Mouse (Mus musculus): ENCODE results near the gene 4930539E08Rik. TPM values are rescaled to one million over a fixed set of nuclear protein-coding genes. Genes with fewer than 3 reads are reported as not detected.
A peak's percentile ranks its signal among the peaks of the same experiment; 100 is the strongest.

Gene 4930539E08Rik
- total RNA-seq, 2 experiments from 2014 or later = 0.09 TPM; not detected in 1

DNA sequence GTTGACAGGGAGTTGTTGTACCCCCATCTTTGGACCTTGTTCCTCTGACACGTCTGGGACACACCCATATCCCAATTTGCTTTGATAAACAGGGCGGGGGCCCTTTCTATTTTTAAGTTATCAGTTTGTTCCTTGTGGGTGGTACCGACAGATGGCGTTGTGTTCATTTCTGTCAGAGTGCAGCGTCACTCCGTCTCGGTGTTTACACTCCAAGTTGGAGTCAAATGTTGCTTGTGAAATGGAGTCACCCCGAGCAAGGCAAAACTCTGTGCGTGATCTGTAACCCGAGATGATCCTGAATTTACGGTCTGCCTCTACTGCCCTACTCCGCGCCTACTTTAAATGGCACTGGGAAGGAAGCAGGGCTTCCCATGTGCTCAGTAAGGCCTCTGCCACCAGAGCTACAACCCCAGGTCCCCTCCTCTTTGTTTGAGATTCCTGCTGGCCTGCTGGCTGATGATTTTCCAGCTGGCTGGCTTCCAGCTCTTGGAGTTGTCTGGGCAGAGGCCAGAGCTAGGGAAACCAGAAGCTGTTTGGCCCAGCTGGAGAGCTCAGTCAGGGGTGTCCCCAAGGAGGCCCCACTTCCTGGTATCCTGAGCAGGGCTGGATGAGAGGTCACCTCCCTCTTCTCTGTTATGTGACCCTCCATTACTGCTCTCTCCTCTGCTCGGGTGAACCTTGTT lies 15.4 kb upstream of the 4930539E08Rik start:
- DNase-seq = peak; percentile 96

DNA sequence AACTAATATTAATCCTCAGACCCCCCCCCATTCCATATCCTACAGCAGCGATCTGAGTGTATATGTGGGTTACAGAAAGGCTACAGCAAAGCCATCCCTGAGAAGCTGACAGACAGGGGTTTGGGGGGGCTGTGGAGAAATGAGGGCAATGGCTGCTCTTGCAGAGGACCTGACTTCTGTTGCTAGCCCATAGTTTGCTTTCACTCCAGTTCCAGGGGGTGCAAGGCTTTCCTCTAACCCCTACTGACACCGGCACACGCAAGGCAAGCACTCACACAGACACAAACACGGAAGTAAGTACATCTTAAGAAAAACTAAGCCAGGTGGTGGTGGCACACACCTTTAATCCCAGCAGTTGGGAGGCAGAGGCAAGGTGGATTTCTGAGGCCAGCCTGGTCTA lies 14.2 kb upstream of the 4930539E08Rik start:
- no peak for DNase-seq

DNA sequence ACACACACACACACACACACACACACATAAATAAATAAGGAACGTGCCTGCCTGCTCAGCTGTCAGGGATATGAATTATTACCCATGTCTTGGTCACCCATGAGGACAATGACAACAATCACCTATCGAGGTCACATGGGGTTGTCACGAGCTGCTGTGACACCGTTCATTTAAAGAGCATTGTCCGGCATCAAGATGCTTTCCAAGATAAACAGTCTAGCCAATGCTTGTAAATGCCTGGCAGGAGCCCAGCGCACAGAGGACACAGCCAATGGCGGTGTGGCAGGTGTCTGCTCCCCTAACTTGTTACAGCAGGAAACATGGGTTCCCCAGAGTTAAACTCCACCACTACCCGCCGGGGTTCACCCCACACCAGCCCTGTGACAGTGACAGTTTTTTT lies 12.9 kb upstream of the 4930539E08Rik start:
- no peak for DNase-seq

DNA sequence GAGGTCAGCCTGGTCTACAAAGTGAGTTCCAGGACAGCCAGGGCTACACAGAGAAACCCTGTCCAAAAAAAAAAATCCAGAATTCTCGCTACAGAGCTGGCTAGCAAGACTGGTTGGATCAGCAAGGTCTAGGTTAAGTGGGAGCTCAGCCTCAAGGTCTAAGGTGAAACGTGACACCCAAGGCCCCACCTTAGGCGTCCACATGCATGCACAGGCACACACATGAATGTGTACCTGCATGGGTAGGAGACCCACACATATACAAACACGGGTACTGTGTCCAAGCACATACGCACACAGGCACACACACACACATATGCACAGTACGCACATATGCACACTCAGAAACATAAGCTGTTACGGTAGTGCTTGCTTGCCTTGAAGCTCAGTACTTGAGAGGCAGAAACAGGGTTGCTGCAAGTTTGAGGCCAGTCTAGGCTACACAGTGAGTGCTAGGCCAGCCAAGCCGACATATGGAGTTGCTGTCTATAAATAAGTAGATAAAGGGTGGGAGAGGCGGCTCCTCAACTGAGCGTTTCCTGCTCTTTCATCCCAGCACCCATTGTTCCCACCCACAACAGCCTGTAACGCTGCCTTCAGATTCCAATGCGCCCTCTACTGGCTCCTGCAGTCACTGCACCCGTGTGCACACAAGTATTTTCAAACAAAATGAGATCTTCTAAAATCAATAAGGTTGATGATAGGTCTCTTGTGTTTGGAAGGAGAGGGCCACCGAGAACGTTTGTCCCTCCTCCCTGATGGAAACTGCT lies 11.9 kb upstream of the 4930539E08Rik start:
- DNase-seq = peak; percentile 61

DNA sequence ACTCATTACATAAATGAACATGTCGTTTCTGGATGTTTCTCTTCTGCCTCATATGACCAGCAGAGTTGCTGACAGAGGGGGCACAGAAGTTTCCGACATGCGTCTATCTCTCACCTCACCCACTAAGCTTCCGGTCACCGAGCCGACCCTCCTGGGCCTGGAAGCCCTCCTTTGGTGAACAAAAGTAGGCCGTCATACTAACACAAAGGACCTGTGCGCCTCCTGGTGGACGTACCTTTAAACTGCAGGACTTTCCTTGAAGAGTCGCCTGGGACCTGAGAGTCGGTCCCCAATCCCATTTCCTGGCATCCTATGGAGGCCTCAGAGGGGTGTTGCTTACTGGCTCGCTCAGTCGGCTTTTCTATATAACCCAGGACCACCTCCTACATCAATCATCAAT lies 11.3 kb upstream of the 4930539E08Rik start:
- DNase-seq = peak; percentile 82

DNA sequence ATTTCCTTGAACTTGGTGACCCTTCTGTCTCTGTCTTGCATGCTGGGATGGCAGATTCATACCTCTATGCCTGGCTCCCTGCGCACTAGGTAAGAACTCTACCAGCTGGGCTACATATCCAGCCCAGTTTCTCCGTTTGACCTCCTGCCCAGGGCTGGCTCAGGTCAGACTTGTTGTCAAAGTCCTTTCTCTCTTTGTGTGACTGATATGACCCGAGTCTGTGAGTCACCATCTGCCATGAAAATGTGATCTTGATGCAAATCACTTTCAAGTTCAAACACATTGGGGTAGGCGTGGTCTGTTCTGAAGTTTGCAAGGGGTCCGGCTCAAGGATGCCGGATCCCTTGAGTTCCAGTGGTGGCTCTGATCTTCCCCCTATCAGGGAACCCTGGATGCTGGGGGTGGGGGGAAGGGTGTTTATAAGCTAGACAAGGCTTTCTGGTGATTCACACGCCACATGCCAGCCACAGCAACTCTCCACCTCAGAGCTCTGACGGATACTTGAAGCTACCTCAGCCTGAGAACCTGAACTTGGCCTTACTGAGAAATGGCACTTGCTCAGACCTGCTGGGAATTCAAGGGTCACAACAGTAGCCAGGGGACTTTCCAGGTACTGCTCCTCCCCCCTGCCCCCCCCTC lies 10.0 kb upstream of the 4930539E08Rik start:
- no peak for DNase-seq

DNA sequence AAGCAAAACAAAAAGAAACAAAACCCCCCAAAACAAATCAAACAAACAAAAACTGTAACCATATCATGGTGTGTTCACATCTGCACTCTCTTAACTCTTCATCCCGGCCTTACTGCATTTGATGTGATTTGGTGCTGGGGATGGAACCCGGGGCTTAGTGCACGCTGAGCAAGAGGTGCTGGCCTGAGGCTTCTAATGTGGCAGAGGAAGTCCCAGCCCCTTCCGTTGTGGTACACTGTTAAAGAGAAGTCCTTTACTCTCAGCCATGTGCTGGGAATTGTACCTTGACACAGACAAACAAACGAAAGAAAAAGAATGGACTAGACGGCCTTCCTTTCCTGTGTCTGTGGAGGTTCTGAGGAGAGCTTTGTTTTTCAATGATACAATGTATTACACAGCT lies 7.0 kb upstream of the 4930539E08Rik start:
- no peak for DNase-seq

DNA sequence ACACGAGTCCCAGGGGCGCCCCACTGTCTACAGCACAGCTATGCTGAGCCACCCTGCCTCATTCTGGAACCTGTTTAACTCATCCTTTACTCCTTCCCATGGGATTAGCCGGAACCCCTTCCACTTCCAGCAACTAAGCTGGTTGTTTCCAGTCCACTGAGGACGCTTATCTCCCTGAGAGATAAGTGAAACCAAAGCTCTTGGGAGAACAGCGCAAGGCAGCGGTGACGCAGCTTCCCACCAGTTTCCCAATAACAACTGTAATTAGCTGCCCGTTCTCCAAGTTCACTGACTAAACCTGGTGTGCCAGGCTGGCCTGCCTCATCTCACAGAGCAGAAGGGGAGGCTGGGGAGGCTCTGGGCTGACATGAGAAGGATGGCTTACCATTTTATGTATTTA lies 6.0 kb upstream of the 4930539E08Rik start:
- DNase-seq = no peak

DNA sequence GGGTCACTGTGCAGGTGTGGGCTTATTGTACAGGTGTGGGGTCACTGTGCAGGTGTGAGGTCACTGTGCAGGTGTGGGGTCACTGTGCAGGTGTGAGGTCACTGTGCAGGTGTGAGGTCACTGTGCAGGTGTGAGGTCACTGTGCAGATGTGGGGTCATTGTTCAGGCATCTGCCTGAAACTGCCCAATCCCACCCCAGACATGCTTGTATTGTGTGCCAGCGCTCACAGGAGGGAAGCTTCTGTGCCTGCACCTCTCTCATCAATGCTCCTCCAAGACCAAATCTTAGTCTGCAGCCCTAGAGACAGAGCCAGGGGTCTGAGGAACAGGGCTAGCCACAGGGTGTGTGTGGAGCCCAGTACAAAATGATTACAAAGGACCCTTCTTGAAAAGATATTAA lies 1.4 kb upstream of the 4930539E08Rik start:
- DNase-seq = no peak

DNA sequence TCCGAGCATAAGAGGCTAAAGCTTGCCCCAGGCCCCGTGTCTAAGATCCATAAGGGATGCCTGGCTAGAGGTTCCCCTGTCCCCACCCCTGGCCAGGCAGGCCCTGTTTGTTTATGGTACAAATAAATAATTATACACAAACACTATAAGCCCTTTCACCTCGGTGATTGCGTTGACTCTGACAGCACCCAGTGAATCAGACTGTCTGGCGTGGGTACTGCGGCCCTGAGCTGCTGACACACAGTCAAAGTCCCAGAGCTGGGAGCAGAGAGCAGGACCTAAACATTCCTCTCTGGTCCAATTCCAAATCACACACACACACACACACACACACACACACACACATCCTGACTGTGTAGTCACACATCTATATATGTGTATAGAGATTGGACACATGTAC lies 1.2 kb downstream of the 4930539E08Rik start:
- DNase-seq = no peak

DNA sequence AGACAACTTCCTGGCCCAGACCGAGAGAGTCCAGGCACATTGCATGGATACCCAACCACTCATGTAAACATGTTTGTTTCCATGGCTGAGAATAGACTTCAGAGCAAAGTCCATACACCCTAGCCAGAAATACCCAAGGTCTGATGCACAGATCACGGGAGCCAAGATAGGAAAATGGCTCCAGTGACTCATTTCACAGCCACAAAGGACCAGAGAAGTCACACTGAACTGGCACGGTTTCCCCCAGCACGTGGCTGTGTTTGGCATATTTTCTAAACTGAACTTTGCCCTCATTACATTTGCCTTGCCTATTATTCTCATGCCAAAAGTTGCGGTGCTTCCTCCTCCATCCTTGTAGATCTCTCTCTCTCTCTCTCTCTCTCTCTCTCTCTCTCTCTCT lies 1.9 kb downstream of the 4930539E08Rik start:
- no peak for DNase-seq

DNA sequence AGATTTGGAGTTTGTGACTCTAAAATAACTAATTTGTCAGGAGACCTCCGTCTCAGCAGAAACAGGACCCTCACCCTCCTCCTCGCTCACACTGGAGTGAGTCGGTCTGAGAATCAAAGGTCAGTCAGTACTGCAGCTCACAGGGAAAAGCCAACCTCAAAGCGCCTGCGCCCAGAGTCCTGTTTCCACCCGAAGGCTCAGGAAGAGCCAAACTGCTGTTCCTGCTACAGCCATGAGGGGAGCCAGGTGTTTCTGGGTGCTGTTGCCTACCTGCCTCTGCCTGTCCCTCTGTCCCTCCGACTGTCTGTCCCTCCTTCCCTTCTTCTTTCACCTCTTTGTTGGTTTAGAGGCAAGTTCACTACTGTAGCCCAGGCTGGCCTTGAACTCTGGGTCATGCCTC lies 5.0 kb downstream of the 4930539E08Rik start:
- DNase-seq = peak; percentile 4

DNA sequence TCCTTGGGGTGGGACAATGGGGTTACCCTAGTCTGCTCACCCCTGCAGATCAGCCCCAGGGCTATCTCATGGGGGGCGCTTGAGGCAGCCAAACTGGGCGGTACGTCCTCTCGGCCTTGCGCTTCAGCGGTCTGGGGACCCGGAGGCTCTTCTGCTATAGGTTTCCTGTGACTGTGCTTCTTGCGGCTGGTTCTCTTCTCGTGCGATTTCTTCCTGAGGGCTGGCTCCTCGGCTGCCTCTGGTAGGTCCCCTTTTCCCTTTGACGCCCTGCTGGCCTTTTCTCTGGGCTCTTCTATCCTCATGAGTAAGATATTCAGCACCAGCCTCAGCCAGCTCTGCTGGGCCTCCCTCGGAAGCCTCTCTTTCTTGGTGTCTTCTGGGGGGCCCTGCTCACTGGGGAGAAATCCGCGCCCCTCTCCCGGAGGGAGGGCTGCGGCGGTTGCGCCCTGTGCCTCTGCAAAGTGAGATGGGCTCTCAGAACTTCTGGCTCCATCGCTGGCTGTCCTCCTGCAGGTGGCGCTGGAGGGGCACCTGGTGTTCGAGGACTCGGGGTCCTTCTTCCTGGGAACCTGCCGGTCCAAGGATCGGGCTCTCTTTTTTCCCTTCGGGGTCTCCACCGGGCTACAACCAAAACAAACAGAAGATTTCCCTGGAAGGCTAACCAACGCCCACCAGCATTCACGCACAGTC lies 5.7 kb downstream of the 4930539E08Rik start:
- DNase-seq = peak; percentile 68

DNA sequence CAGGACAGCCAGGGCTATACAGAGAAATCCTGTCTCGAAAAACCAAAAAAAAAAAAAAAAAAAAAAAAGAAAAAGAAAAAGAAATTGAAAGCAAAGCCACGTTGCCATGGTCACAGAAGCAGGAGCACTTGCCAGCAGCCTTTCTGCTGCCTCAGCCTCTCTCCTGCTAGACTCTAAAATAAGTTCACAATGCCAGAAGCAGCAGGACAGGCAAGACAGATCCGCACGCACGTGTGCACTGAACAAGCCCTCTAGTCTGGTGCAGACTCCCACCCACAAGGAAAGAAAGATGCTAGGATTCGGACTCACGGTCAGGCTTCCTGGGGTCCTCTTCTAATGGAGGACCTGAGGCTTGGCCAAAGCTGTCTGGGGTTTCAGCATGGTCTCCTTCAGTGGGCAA lies 7.2 kb downstream of the 4930539E08Rik start:
- peak; percentile 1 for DNase-seq

DNA sequence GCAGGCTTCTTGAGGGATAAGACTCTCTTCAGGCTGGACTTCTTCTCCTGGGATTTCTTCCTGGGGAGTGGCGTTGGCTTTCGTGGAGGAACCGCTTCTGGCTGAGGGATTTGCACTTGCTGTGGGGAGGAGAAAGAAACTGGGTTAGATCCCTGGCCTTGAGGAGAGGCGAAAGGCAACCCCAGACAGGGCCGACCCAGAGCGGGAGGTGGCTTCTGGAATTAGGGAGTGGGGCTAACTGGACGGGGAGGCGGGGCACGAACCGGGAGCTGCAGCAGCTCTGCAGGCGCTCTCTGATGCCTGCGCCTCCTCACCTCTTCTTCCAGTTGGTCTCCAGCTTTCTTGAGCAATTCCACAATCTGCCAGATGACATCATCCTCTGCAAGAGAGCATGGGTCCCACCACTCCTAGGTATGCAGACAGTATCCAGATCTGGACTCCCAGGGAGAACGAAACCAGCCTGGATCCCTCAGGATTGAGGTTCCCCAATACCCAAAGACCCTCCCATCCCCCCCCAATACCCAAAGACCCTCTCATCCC lies 9.7 kb downstream of the 4930539E08Rik start:
- DNase-seq = no peak

DNA sequence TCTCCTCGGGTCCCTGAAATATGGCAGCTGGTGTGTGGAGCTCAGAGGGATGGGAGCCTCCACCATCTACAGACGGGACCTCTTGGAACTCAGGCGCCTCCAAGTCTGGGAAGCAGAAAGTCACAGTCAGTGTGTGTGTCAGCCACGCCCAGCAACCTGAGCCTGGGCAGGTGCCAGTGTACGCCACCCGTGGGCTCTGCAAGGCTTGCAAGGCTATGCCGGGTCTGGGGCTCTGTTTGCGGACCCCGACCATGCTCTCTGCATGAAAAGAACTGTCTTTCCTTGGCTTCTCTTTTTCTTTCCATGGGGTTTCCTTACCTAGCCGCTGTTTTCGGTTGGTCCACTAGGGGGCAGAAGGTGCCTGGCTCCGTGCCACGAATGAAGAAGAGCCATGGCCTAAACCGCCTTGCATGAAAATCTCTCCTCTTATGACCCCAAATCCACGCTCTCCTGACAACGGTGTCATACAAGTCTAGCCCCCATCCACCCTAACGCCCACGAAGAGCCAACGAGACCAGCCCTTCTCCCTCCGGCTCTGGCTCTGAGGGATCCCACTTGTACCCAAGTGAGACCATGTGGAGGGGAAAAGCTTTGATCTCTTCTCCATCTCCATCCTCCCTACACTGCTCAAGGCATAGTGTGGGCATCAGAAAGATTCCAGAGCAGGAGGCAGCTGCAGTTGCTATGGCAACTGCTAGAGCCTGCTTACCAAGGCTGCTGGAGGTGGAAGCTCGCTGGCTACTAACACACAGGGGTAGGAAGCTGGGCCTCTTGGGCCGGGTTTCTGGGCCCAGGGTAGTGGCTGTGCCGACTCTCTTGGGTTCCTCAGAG lies 10.4 kb downstream of the 4930539E08Rik start:
- DNase-seq = peak; percentile 78

DNA sequence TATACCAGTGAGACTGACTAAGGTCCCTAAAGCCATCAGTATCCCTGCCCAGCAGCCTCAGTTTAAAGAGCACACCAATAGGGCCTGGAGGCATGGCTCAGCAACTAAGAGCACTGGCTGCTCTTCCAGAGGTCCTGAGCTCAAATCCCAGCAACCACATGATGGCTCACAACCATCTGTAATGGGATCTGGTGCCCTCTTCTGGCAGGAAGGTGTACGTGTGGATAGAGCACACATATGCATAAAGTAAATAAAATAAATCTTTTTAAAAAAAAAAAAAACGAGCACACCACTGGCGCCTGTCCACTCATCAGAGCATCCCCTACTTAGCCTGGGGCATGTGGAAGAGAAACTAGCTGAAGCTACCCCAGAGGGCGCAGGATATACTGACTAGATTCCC lies 13.6 kb downstream of the 4930539E08Rik start:
- no peak for DNase-seq

DNA sequence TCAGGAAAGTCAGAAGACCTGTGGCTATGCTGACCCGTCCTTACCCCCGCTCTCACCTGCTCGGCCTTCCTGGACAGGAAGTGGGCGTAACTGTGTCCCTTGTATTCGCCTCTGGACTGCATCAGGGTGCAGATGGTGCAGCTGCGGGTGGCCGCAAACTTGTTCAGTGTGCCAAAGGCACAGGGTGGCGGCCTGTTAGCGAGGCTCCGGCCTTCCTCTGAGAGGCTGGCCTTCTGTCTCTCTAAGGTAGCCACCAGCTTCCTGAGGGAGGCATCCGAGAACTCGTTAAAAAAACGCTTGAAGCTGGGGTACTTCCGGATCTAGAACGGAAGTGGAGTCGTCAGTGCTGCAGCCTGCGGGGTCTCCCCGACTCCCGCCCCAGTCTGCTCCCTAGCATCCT lies 15.7 kb downstream of the 4930539E08Rik start:
- DNase-seq = no peak

DNA sequence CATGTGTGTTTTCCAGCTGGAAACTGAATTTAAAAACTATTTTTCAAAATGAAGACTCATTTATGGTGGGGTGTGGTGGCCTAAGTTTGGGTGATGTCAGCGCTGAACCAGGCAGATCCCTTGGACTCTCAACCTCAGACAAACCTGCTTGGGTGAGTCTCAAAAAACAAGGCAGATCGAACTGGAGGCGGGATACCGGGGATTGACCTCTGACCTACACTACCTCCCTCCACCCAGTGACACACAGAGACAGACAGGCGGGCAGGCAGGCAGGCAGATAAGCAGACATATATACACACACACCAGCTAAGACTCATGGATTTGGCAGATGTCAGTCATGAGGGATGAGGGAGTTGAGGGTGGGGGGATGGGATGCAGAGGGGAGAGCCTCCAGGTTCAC lies 16.9 kb downstream of the 4930539E08Rik start:
- DNase-seq = no peak

DNA sequence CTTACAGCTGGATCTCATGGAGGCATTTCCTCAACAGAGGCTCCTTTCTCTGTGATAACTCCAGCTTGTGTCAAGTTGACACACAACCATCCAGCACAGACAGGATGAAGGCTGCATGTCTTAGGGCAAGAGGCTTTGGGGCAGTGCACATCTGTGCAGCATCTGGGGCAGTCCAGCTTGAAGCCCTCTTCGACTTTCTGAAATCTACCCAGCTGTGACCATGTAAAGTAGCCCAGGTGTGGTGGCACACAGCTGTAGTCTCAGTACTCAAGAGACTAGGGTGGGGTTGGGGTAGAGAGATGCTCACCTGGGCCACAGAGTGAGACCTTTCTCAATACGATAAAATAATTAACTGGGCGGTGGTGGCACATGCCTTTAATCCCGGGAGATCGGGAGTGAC lies 17.3 kb downstream of the 4930539E08Rik start:
- DNase-seq = no peak

DNA sequence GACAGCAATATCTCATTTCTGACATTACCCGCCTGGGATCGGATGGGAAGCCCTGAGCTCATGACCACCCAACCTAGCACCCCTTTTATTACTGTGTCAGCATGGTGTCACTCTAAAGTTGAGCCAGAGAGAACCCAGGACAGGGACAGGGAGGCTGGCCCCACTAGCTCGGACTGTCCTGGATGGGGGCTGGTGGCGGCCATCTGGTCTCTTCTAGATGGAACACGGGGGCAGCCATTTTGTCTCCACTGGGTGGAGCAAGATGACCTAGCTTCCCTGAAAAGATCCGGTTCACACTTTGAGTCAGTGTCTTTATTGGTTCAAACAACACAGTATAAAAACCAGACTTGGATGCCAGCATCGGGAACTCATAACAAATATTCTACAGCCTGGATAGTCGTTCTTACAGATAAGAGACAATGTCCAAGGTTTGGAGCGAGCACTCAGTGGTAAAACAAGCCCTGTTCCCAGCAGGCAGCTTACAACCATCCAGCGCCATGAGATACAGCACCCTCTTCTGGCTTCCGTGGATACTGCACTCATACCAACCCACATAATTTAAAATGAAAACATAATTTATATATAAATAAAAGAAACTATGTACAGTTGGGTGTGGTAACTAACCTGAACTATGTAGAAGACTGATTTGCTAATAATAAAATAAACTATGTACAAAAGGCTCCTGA lies 18.9 kb downstream of the 4930539E08Rik start:
- no peak for DNase-seq

Data from gastrocnemius, postnatal 10 days (tissue).